Mouse (Mus musculus) stomach, postnatal 0 days (tissue): ENCODE data around the gene Mat1a.

ENCODE experiments used
- CTCF ChIP-seq: IDR thresholded peaks from 2 replicates; pipeline ENCODE4 v1.5.1; 2016; ENCODE audit warnings: antibody characterized with exemption, low read depth, mild to moderate bottlenecking, moderate library complexity
- EP300 ChIP-seq: optimal IDR thresholded peaks from 2 replicates; pipeline ENCODE3; 2016; ENCODE audit warnings: antibody characterized with exemption

GRCm38 (mm10) chr14:41168567-41168966 is 63.7 kb downstream of the Mat1a start:
- no peak for TF ChIP-seq CTCF
- TF ChIP-seq EP300, result no peak
